Mouse (Mus musculus) R1 (cell line): ENCODE measurements around the gene Rab39.
A peak's percentile ranks its signal among the peaks of the same experiment; 100 is the strongest.

Source experiments
- DNase-seq: peaks from one replicate; pipeline ENCODE4 v3.0.0-alpha.2; 2018; ENCODE audit warnings: low read depth, low spot score

Rab39 gene

GRCm38 (mm10) chr9:53705992-53706696, at the start of gene Rab39:
TSS of gene Rab39 (minus strand) at chr9:53706232.
- peak; percentile 100 for DNase-seq

- peak; percentile 81 for DNase-seq
Measured at GRCm38 (mm10) chr9:53754801-53755200, 48.8 kb upstream of the Rab39 start.

- DNase-seq = peak; percentile 70
Measured at GRCm38 (mm10) chr9:53750899-53751298, 44.9 kb upstream of the Rab39 start.

- peak; percentile 67 for DNase-seq
Measured at GRCm38 (mm10) chr9:53750411-53750810, 44.4 kb upstream of the Rab39 start.

- DNase-seq = no peak
Measured at GRCm38 (mm10) chr9:53740829-53741404, 34.9 kb upstream of the Rab39 start.

- peak; percentile 91 for DNase-seq
Measured at GRCm38 (mm10) chr9:53705491-53705991, 491 bp downstream of the Rab39 start.

- DNase-seq = peak; percentile 29
Measured at GRCm38 (mm10) chr9:53702991-53703390, 3.0 kb downstream of the Rab39 start.

- DNase-seq = no peak
Measured at GRCm38 (mm10) chr9:53700496-53700895, 5.5 kb downstream of the Rab39 start.

- DNase-seq = no peak
Measured at GRCm38 (mm10) chr9:53695846-53696245, 10.2 kb downstream of the Rab39 start.

- peak; percentile 38 for DNase-seq
Measured at GRCm38 (mm10) chr9:53693718-53694117, 12.3 kb downstream of the Rab39 start.

GRCm38 (mm10) chr9:53691745-53692670, 14.0 kb downstream of the Rab39 start:
- peak; percentile 93 for DNase-seq

GRCm38 (mm10) chr9:53680851-53681250, 25.2 kb downstream of the Rab39 start:
- peak; percentile 72 for DNase-seq

- peak; percentile 79 for DNase-seq
Measured at GRCm38 (mm10) chr9:53676921-53677320, 29.1 kb downstream of the Rab39 start.

GRCm38 (mm10) chr9:53673571-53673970, 32.5 kb downstream of the Rab39 start:
- peak; percentile 94 for DNase-seq

GRCm38 (mm10) chr9:53669680-53670219, 36.3 kb downstream of the Rab39 start, which contains the start of gene Cul5:
TSS of gene Cul5 (minus strand) at chr9:53670014.
- DNase-seq = peak; percentile 94

GRCm38 (mm10) chr9:53667020-53667669, 38.9 kb downstream of the Rab39 start:
- peak; percentile 94 for DNase-seq

- no peak for DNase-seq
Measured at GRCm38 (mm10) chr9:53666665-53667019, 39.4 kb downstream of the Rab39 start.

GRCm38 (mm10) chr9:53665428-53665827, 40.6 kb downstream of the Rab39 start:
- DNase-seq = no peak

GRCm38 (mm10) chr9:53664819-53665218, 41.2 kb downstream of the Rab39 start:
- DNase-seq = no peak

GRCm38 (mm10) chr9:53634796-53635195, 71.2 kb downstream of the Rab39 start:
- DNase-seq = no peak
